Mouse (Mus musculus) stomach, postnatal 0 days (tissue): ENCODE data around the gene Ndufaf8.

ENCODE experiments used
- CTCF ChIP-seq: IDR thresholded peaks from 2 replicates; pipeline ENCODE4 v1.5.1; 2016; ENCODE audit warnings: antibody characterized with exemption, low read depth, mild to moderate bottlenecking, moderate library complexity
- EP300 ChIP-seq: optimal IDR thresholded peaks from 2 replicates; pipeline ENCODE3; 2016; ENCODE audit warnings: antibody characterized with exemption

DNA sequence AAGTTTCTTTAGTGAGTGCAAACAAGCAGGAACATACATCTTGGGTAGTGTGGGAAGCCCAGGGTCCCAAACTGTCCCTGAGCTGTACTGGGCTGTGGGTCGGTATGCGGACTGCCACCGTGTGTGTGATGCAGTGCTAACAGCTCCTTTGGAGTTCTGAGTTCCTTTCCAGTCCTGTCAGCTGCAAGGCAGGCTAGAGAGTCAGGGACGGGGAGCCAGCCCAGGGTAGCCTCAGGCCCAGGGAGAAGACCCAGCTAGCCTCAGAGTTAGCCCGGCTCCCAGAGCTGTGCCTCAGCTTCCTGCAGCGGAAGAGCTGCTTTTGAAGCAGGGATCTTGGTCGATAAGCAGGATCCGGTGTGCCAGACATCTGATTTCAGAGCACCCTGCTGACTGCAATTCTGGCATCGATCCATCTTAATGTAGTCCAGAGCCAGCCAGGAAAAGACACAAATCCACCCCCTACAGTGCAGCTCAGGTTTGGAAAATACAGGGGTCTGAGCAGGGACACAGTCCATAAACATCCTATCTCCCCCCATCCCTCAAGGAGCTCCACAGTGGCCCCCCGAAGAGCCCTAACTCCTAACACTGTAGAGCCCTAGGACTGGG is 21.3 kb downstream of the Ndufaf8 start:
- TF ChIP-seq EP300 (no peak), CTCF (no peak)
